Mouse (Mus musculus) layer of hippocampus, adult 2 months (tissue): Measurements from ENCODE around the gene Gga3. TPM values are rescaled to one million over a fixed set of nuclear protein-coding genes. Genes with fewer than 3 reads are reported as not detected.
A peak's percentile ranks its signal among the peaks of the same experiment; 100 is the strongest.

Experiments
- DNase-seq, 2 experiments: peaks; one replicate each; pipeline ENCODE4 v3.0.0; 2022; ENCODE audit warnings: low spot score in 2 of 2
- H3K27ac ChIP-seq: fragments of 200-600 bp; 2 replicates; pipeline ENCODE4 v1.8.1; 2022
- H3K4me3 ChIP-seq: fragments of 200-600 bp; 2 replicates; pipeline ENCODE4 v1.8.1; 2022; ENCODE audit warnings: mild to moderate bottlenecking
- CTCF ChIP-seq: fragments of 200-600 bp; conservative IDR thresholded peaks from 2 replicates; pipeline ENCODE4 v1.8.1; 2022; ENCODE audit warnings: antibody characterized with exemption, mild to moderate bottlenecking, moderate library complexity
- total RNA-seq, 2 experiments: library from RNA; stranded (reverse); gene quantifications; 2 replicates each; pipeline ENCODE4 v1.2.3; 2021

The Gga3 gene
- total RNA-seq, 2 experiments from 2014 or later, result 67.9 to 91.9 TPM

GRCm38 (mm10) chr11:115563406-115563805, 40.4 kb downstream of the Gga3 start:
- peak; percentile 41 for TF ChIP-seq CTCF
- Histone ChIP-seq H3K4me3 (peak overlapping the region; percentile 76), H3K27ac (peak overlapping the region; percentile 99)
- no peak for DNase-seq

DNA sequence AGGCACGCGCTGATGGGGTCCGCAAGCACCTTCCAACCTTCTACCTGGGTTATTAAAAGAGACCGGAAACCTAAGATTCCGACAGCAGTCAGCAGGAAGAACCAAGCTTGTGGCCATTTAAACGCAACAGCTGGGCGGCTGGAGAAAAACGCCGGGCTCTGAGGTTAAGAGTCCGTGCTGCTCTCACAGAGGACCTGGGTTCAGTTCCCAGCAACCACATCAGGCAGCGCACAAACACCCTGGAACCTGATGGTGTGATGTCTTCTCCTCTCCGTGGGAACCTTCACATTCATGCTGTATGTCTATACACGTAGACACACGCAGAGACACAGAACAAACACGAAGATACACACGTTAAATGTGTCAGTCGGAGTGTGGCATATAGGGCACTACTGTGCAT, 48.1 kb downstream of the Gga3 start:
- no peak for TF ChIP-seq CTCF
- no peak for DNase-seq
- Histone ChIP-seq H3K27ac (no peak overlapping the region), H3K4me3 (no peak overlapping the region)

- H3K4me3 ChIP-seq, result no peak overlapping the region
- H3K27ac ChIP-seq, result no peak overlapping the region
- no peak for DNase-seq
- TF ChIP-seq CTCF, result peak; percentile 74
Observed at GRCm38 (mm10) chr11:115552783-115553182, 51.1 kb downstream of the Gga3 start.

DNA sequence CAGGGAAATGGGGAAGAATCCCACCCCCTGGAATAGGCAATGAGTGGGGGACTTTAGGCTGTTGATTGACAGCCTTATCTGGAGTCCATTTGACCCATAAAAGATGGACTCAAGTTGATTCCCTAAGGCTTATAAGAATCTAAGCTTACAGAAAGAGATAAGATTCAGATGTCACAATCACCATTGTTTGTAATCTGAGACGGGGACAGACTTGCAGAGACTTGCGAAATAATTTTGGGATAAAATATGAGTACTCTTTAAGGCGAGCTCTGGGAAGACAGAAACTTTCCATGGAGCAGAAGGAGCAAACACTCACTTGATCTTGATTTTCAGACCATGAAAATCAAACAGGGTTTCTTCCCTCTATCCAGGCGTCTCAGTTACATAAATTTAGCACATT, 60.3 kb downstream of the Gga3 start:
- no peak for TF ChIP-seq CTCF

GRCm38 (mm10) chr11:115538045-115538444, 65.8 kb downstream of the Gga3 start:
- Histone ChIP-seq H3K4me3 (no peak overlapping the region), H3K27ac (no peak overlapping the region)
- no peak for DNase-seq
- peak; percentile 60 for TF ChIP-seq CTCF

More for the DNA sequence above, 60.3 kb downstream of the Gga3 start:
- H3K27ac ChIP-seq, result no peak overlapping the region
- no peak for DNase-seq
- H3K4me3 ChIP-seq, result no peak overlapping the region

DNA sequence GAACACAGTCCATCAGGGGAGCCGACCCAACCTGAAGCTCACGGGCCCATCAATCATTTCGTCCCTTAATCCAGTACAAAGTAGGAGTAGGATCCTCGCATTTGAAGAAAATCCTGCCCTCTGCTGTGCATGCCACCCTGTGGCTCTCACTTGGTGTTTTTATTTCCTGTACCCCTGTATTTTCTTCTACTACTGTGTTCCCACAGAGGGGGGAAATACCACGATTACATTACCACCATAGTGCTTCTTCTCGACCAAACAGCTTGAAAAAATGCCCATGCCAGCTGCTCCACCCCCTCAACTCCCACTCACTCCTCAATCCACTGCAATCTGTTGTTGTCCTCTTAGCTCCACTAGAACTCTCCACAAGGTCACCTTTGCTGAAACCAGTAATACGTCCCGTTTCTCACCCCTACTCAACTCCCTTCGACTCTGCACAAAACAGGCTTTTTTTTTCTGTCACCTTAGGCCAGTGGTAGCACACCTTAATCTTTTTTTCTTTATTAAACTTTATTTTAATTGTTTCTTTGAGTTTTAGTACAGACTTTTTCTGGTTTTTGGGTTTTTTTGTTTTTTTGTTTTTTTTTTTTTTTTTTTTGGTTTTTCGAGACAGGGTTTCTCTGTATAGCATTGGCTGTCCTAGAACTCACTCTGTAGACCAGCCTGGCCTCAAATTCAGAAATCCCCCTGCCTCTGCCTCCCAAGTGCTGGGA, 66.8 kb downstream of the Gga3 start:
- peak overlapping the region; percentile 95 for H3K27ac ChIP-seq
- peak; percentile 55 for TF ChIP-seq CTCF
- peak; percentile 38 to 39 for DNase-seq
- peak overlapping the region; percentile 80; the same call in 1 of the 2 replicates for H3K4me3 ChIP-seq

DNA sequence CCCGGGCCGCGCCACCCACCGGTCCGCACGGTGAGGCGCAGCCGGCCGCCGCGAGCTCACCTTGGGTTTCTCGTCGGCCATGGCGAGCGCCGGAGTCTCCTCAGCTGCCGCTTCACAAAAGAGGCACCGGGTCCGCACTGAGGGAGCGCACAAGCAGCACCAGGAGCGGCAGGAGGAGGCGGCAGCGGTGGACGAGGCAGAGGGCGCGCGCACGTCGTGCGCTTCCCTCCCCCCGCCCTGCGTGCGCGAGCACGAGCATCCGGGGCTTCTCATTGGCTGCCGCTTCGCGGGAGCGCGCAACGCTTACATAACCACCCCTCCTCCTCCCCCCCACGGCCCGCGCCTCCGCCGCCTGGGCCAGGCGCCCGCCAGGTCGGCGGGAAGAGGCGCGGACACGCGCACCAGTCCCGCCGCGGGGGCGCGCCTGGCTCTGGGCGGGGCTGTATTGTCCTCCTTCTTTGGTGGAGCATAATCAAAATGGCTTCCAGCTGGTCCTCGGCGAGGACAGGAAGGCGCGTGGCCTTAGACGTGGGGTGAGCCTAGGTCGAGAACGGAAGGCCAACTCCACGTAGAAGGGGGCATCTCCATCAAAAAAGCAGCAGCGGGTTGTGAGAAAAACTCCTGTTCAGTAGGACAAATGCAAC, 67.7 kb downstream of the Gga3 start, which contains the start of gene Sumo2:
Gene Sumo2 (minus strand): TSS at position 239 of the 644 bp plus-strand sequence.
- peak; percentile 95 to 99 for DNase-seq
- peak within 1 kb of the TSS; percentile 95 for H3K27ac ChIP-seq
- TF ChIP-seq CTCF, result peak; percentile 33

GRCm38 (mm10) chr11:115535401-115536037, 68.3 kb downstream of the Gga3 start:
- Histone ChIP-seq H3K4me3 (peak overlapping the region; percentile 80), H3K27ac (peak overlapping the region; percentile 95)
- no peak for TF ChIP-seq CTCF
- DNase-seq, result peak; percentile 32 to 67

More for the DNA sequence above, 67.7 kb downstream of the Gga3 start, which contains the start of gene Sumo2:
- peak within 1 kb of the TSS; percentile 80 for H3K4me3 ChIP-seq

DNA sequence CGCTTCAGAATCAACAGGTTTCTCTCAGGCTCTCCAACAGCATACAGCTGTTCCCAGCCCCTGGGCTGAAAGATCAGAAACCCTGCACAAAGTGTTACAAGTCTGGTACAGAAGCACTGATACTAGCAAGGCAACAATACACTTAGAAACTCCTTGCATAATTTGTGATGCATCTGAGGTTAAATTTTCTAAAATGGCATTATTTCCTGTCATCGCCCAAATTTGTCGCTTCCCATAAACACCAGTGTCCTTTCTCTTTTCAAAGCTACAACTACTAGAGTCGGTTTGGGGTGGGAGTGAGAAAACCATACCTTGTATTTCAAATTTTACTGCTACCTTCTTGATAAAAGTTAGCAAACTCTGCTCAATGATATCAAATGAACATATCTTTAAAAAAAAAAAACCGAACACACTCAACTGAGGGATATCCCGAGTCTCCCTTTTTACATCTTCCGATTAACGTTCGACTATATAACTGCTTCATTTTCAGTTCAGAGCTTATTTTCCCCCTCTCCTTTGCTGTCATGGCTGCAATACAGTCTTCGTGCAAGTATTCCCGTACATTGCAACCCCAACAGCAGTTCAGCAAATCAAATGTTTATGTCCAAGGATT, 69.0 kb downstream of the Gga3 start:
- no peak for TF ChIP-seq CTCF
- Histone ChIP-seq H3K27ac (peak overlapping the region; percentile 95), H3K4me3 (peak overlapping the region; percentile 80)
- DNase-seq, result no peak

Other genes with a start within 250 kb of the Gga3 start
- 100 to 1,000 TPM; 110 to 119 TPM for gene Hid1, start 236.3 kb downstream of the Gga3 start, total RNA-seq
- gene Cdr2l, start 222.1 kb downstream of the Gga3 start, total RNA-seq, result 10 to 100 TPM; 21.9 to 26.1 TPM
- gene Mrpl58, start 200.3 kb downstream of the Gga3 start, total RNA-seq, result 100 to 1,000 TPM; 100 to 105 TPM
- gene Atp5h, start 184.1 kb downstream of the Gga3 start, total RNA-seq, result 100 to 1,000 TPM; 467 to 494 TPM
- gene Kctd2, start 183.9 kb downstream of the Gga3 start, total RNA-seq, result 10 to 100 TPM; 74.5 to 74.6 TPM
- gene Trim80, start 163.5 kb downstream of the Gga3 start, total RNA-seq, result not detected
- not detected for gene Slc16a5, start 141.6 kb downstream of the Gga3 start, total RNA-seq
- 10 to 100 TPM; 10.4 to 10.9 TPM for gene Armc7, start 128.4 kb downstream of the Gga3 start, total RNA-seq
- 10 to 100 TPM; 64.3 to 65.5 TPM for gene Nt5c, start 112.2 kb downstream of the Gga3 start, total RNA-seq
- gene Jpt1, start 89.7 kb downstream of the Gga3 start, total RNA-seq, result 100 to 1,000 TPM; 140 to 142 TPM
- gene Sumo2, start 67.8 kb downstream of the Gga3 start, total RNA-seq, result 100 to 1,000 TPM; 318 to 328 TPM
- 10 to 100 TPM; 48.7 to 49.3 TPM for gene Nup85, start 39.6 kb downstream of the Gga3 start, total RNA-seq
- 10 to 100 TPM; 50.4 to 50.8 TPM for gene Mrps7, start 126 bp downstream of the Gga3 start, total RNA-seq
- 10 to 100 TPM; 19.5 to 22.5 TPM for gene Mif4gd, start 8.9 kb upstream of the Gga3 start, total RNA-seq
- gene Slc25a19, start 24.2 kb upstream of the Gga3 start, total RNA-seq, result 10 to 100 TPM; 60.4 to 66.6 TPM
- 100 to 1,000 TPM; 182 to 198 TPM for gene Grb2, start 104.5 kb upstream of the Gga3 start, total RNA-seq
- gene Tmem94, start 161.4 kb upstream of the Gga3 start, total RNA-seq, result 10 to 100 TPM; 47.4 to 58.2 TPM
- gene Caskin2, start 209.6 kb upstream of the Gga3 start, total RNA-seq, result 10 to 100 TPM; 17.7 to 19.7 TPM
- 10 to 100 TPM; 11.8 to 13.0 TPM for gene Tsen54, start 210.7 kb upstream of the Gga3 start, total RNA-seq
- gene Llgl2, start 220.0 kb upstream of the Gga3 start, total RNA-seq, result 1 to 10 TPM; 1.6 to 2.3 TPM